Mouse (Mus musculus) liver, adult 2 months (tissue): ENCODE results near the gene Zfp831.

Experiments used
- CTCF ChIP-seq: fragments of 200-500 bp; IDR thresholded peaks from 2 replicates; pipeline ENCODE4 v1.5.1; 2011; ENCODE audit warnings: low read depth, low read length, control low read depth
- POLR2A ChIP-seq: fragments of 200-500 bp; IDR thresholded peaks from 2 replicates; pipeline ENCODE4 v1.6.1; 2011; ENCODE audit warnings: low read length, control low read depth; ENCODE audit not compliant: insufficient read depth; ENCODE audit errors: extremely low read depth

DNA sequence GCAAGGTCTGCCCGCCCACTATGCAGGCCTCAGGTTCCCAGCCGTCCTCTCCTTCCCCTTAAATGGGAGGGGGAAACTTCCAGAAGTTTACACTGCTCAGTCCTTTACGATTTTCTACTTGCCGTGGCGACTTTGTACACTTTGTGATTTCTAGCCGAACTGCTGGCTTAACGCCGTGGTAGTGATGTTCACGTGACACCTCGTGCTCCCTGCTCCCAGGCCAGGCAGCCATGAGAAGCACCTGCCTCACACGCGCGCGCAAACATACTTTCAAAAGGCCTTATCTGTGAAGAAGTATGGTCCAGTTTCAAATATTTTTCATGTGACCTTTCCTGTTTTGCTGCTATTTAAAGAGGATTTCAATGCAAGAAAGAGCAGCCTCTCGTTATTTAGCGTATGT, 63.8 kb downstream of the Zfp831 start:
- TF ChIP-seq CTCF, result no peak
- TF ChIP-seq POLR2A, result no peak
